Mouse (Mus musculus): Measurements from ENCODE around the gene Ackr4.

Gene Ackr4

GRCm38 (mm10) chr9:104126833-104127232, at the start of gene Ackr4:
Gene Ackr4, minus strand, starts transcription at chr9:104126933.
- in situ Hi-C loops (cut with MseI, MboI): no loop called here

DNA sequence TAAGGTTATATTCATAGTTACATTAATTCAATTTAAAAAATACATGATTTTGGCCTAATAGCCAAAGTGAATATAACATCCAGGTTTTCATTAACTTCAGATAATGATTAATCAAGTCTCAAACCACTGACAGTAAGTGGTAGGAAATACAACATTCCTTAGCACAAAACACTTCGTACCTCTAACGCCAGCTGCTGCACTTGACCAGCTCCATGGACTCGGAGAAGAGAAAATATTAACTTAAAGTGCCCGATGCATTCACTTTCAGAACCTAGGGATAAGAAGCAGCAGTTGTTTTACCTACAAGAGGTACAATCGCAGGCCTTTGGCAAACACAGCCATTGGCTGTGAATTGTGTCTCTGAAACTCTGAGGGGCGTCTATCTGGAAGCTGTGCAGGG, 45.6 kb upstream of the Ackr4 start:
- in situ Hi-C loops (cut with MseI, MboI): no loop called here

DNA sequence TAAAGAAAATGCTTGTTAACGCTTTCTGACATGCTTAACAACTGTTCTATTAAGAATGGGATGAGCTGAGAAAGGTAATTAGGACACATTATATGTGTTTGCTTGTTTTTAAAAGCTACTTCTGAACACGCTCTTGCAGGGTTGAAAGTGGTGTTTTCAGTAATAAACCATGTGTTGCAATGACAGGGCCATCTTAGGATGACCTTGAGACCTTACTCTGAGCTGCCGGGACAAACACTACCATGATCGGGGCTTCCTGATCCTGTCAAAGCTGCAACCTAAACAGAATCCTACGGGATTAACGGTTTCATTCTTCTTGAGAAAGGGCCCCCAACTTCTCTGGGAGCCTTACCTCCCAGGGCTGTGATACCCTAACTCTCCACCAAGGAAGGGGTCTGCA, 44.9 kb upstream of the Ackr4 start:
- in situ Hi-C loops (cut with MseI, MboI): no loop called here

GRCm38 (mm10) chr9:104169986-104170385, 43.3 kb upstream of the Ackr4 start:
- in situ Hi-C loops (cut with MseI, MboI): no loop called here

GRCm38 (mm10) chr9:104165926-104166325, 39.2 kb upstream of the Ackr4 start:
- in situ Hi-C loops (cut with MseI, MboI): no loop called here

- in situ Hi-C loops (cut with MseI, MboI): no loop called here
Measured at GRCm38 (mm10) chr9:104164194-104164593, 37.5 kb upstream of the Ackr4 start.

GRCm38 (mm10) chr9:104161117-104161516, 34.4 kb upstream of the Ackr4 start:
- in situ Hi-C loops (cut with MseI, MboI): no loop called here

GRCm38 (mm10) chr9:104157291-104157690, 30.6 kb upstream of the Ackr4 start:
- in situ Hi-C loops (cut with MseI, MboI): no loop called here

GRCm38 (mm10) chr9:104156506-104156905, 29.8 kb upstream of the Ackr4 start:
- in situ Hi-C loops (cut with MseI, MboI): no loop called here

- in situ Hi-C loops (cut with MseI, MboI): no loop called here
Measured at GRCm38 (mm10) chr9:104155100-104155715, 28.5 kb upstream of the Ackr4 start.

GRCm38 (mm10) chr9:104152121-104152520, 25.4 kb upstream of the Ackr4 start:
- in situ Hi-C loops (cut with MseI, MboI): no loop called here

- in situ Hi-C loops (cut with MseI, MboI): no loop called here
Measured at GRCm38 (mm10) chr9:104148969-104149368, 22.2 kb upstream of the Ackr4 start.

DNA sequence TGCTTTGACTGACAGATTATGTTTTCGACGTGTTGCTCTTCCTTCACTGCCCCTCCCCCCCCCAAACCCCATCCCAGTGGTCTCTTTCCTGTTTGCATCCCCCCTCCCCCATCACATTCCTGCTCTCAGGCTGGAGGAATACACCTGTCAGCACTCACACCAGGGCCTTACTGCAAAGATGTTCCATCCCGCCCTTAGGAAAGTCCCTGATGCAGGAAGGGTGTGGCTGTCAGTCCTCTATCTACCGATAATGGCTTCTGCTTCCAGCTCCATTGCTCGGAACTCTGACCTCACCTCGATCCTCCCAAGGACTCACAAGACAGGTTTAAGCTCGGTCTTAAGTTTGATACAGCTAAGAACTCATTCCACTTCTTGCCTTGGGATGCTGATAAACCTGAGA, 19.9 kb upstream of the Ackr4 start:
- in situ Hi-C loops (cut with MseI, MboI): no loop called here

DNA sequence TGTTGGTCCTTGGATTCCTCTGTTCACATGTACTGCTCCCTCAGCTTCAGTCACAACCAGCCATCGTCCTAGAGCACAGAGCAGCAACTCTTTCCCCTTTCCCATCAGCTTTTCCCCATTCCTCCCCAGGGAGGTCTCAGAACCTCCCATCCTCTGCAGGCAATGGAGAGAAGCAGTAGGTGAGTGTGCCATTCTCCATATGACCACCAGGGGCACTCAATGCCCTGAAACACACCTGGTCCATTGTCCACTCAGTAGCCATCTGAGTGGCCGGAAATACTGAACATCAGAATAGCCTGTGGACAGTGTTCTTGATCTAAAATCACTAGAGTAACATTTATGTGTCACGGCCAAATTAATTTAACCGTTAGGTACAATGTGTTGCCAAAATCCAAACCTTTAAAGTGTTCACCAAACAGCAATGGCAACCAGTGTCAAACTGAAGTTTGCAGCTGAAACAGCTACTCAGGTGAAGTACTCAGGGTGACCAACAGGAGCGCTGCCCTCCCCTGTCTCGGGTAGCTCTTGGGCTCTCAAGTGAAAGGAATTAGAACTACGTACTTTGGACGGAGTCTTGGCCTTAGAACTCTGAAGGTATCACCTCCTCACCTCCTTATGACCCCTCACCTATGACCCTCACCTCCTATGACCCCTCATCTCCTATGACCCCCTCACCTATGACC, 17.7 kb upstream of the Ackr4 start:
- in situ Hi-C loops (cut with MseI, MboI): no loop called here

- in situ Hi-C loops (cut with MseI, MboI): no loop called here
Measured at GRCm38 (mm10) chr9:104142805-104143204, 16.1 kb upstream of the Ackr4 start.

DNA sequence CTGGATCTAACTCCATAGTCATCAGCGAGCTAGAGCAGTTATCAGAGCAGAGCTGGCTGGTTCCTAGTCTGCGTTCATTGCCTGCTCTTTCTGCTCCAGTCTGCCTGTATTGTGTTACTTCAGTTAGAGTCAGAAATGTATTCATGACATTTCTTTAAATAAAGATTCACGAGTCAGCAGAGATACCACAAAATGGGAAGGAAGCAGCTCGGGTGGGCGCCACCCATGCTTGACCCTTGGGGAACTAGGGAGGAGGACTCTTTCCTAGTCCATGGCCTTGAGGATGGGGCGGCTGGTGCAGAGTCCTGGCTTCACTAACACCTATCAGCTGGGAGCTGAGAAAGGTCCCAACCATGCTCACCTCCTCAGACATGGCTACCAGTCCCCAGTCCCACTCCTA, 13.6 kb upstream of the Ackr4 start:
- in situ Hi-C loops (cut with MseI, MboI): no loop called here

DNA sequence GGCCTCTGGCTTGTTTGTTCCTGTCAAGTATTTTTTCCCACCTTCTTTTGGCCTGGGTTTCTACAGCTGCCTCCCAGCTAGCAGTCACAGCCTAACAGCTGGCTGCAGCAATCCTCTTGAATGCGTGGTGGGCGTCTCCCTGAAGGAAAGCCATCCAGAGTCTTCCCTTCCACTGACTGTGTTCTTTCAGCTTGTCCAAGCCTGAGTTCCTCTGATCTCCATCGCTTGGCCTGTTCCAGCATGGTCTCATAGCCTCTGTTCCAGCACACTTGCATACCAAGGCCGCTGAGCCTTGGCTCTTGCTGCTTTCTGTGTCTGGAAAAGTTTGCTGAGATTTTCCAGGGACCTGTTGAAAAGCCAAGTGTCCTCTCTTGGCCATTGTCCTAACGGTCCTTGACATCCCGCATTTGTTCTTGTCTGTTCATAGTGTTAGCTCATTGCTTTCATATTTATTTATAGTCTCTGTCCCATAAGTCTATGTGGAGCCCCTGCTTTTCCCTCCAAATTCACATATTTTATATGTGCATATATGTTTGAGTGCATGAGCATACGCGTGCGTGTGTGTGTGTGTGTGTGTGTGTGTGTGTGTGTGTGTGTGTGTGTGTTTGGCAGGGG, 3.5 kb upstream of the Ackr4 start:
- in situ Hi-C loops (cut with MseI, MboI): no loop called here

- in situ Hi-C loops (cut with MseI, MboI): no loop called here
Measured at GRCm38 (mm10) chr9:104128110-104128509, 1.4 kb upstream of the Ackr4 start.

DNA sequence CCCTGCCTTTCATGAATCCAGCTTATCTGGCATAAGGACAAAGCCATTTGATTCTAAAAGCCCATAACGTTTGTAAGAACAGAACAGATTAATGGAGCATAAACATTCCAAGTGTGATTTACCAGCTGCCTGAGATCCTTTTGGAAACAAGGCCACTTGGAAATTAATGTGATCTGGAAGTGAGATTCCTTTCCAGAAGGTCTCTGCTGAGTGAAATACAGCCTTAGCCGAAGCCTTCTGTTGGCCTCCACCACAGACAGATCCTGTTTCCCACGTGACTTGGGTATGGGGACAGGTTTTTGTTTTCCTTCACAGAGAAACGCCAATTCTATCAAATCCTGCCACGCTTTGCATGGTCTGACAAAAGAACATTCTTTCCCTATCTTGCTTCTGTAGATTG, 3.1 kb downstream of the Ackr4 start:
- in situ Hi-C loops (cut with MseI, MboI): no loop called here

DNA sequence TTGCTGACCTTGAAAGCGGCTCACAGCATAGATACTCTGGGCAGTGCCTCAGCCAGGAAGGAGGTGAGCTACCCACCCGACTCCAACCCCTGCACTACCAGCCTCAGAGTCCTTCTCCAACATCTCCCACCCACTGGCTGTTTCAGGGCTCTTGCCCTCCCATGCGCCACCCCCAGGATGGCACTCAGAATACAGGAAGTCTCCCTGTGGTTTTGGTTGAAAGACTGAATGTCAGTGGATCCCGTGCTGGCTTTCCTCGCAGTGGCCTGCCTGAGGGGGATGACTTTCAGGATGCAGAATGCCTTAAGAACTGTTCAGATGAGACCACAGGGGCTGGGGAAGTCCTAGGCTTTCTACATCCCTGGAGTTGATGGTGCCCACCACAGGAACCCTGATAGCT, 3.6 kb downstream of the Ackr4 start:
- in situ Hi-C loops (cut with MseI, MboI): no loop called here

DNA sequence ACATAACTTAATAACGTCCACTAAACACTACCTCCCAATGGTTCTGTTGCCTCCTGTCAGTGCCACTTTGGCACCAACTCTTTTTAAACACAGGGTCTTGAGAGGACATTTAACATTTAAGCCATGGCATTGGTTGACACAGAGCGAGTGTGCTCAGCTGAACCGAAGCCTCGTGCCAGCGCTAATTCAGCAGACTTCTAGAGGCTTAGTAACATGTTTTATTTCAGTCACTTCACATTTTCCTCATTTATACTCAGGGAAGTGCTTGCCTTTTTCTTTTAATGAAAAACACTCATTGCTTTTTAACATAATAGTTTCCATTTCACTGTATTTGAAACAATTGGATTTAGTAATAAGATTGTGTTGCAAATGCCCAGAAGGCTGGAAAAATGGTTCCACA, 17.6 kb downstream of the Ackr4 start:
- in situ Hi-C loops (cut with MseI, MboI): no loop called here

GRCm38 (mm10) chr9:104108571-104109143, 18.1 kb downstream of the Ackr4 start:
- in situ Hi-C loops (cut with MseI, MboI): no loop called here

DNA sequence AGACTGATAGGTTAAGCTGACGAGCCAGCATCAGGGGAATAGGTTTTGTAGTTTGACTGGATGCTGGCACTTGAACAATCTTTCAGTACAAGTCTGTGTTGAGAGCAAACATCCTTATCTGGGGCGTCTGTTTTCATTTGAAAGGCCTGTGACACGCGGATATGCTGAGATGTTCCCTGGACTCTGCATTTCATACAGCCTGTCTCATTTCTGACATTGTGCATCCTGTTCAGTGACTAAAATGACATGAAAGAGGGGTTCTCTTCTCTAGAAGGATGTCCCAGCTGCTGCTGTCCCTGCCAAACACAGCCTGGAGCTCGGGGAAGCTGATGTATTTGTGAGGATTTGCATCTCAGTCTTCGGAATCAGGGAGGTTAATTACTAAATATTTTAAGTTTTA, 19.3 kb downstream of the Ackr4 start:
- in situ Hi-C loops (cut with MseI, MboI): no loop called here
